Mouse (Mus musculus) ovary, postnatal 10 days (tissue): ENCODE data around the gene Cog4.

Experiments used
- DNase-seq: peaks from one replicate; pipeline ENCODE4 v3.0.0; 2022; ENCODE audit warnings: low spot score

The Cog4 gene

GRCm38 (mm10) chr8:110846405-110847170, at the start of gene Cog4, which contains the start of gene Sf3b3:
Cog4 (plus strand) TSS chr8:110846600.
Sf3b3 (minus strand) TSS chr8:110846787.
- peak; percentile 77 for DNase-seq

DNA sequence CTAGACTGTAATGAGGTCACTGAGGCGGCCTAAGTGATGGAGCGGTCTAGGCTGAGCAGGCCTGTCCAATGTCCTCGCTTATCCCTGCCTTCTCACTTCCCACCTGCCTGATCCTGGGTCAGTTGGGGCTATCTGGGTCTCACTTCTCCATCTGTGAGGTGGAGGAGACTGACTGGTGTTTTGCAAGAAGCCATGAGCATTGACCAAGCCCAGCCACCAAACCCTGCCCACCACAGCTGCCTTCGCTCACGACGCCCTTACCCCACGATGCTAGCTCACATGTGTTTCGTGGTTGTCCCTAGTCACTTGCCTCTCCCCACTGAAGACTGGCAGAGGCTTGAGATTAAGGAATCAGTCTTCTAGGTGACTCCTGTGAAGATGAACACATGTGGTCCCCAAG, 49.3 kb upstream of the Cog4 start:
- DNase-seq, result no peak

- DNase-seq, result no peak
These were observed 43.4 kb upstream of the Cog4 start for GRCm38 (mm10) chr8:110802988-110803387.

- no peak for DNase-seq
These were observed 42.5 kb upstream of the Cog4 start for GRCm38 (mm10) chr8:110803856-110804255.

GRCm38 (mm10) chr8:110804825-110805514, 41.4 kb upstream of the Cog4 start:
- DNase-seq, result no peak

DNA sequence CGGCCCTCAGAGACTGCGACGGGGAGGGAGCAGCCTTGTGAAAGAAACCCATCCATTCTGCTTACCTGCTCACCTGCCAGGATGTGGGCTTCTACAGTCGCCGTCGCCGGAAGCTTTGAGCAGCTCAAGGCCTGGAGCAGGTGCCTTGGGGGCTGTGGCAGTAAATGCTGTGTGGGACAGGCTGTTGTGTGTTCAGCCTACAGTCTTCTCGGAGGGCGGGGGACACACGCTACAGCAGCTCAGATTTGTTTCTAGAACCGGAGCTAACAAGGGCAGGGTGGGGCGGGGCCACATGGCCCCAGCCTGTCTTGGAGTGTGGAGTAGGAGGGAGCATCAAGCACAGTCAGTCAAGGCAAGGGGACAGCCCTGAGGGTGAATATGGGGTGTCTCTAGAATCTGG, 40.7 kb upstream of the Cog4 start, which contains the start of gene Il34:
Gene Il34 (minus strand): TSS at position 256 of the 400 bp plus-strand sequence.
- no peak for DNase-seq

DNA sequence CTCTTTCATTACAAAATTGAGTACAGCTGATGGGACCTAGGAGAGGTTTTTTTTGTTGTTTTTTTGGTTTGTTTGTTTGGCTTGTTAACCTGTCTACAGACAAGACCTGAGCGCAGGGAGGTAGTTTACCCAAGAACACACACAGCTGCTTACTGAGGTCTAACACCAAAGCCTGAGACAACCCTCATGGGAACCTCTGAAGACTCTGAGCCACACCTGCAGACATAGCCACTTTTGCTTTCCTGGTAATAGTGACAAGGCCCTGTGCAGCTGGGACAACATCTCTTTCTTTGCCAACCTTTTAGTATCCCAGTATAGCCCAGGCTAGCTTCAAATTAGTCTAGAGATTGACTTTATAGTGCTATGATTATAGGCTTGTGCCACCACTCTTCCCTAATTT, 40.3 kb upstream of the Cog4 start:
- no peak for DNase-seq

- no peak for DNase-seq
These were observed 37.6 kb upstream of the Cog4 start for GRCm38 (mm10) chr8:110808495-110809472.

DNA sequence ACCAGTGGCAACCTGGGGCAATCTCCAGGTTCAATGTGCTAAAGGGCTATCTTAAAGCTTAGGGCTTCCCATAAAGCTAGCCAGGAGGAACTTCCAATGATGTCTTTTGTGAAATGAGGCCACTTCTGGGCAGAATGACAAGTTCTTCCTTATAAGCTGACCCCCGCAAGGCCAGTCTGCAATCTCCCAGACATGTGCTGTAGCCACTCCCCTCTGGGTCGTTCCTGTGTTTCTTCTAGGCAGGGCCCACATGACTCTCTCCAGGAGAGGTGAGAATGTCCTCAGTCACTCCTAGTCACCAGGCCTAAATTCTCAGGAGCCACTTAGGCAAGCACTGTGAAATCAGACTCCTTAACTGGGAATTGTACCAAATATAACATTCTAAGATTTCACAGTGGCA, 36.6 kb upstream of the Cog4 start:
- no peak for DNase-seq

DNA sequence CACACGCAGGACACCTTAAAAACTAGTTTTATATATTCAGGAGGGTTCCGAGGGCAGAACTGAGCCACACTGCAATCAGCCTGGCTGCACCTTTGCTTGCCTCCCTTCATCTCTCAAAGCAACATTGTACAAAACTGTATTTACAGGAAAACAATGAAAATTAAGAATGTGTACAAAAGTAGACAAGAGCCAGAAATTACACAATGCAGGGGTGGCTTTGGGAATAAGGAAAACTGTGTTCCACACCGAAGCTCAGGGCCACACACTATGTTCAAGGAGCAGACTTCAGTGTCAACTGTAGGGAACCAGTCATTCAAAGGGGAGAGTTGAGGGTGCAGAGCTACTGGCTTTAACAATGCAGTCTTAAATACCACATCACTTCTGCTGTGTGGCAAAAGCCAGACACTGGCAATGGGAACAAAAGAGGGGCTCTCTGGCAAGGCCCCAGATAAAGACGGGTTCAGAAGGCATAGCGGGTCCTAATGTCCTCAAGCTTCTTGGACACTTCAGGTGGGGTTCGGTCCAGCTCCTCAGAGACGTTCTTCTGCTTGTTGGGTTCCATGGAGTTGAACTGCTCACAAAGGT, 35.8 kb upstream of the Cog4 start:
- DNase-seq, result no peak

- DNase-seq, result no peak
These were observed 35.3 kb upstream of the Cog4 start for GRCm38 (mm10) chr8:110811116-110811515.

- no peak for DNase-seq
These were observed 34.6 kb upstream of the Cog4 start for GRCm38 (mm10) chr8:110811793-110812192.

DNA sequence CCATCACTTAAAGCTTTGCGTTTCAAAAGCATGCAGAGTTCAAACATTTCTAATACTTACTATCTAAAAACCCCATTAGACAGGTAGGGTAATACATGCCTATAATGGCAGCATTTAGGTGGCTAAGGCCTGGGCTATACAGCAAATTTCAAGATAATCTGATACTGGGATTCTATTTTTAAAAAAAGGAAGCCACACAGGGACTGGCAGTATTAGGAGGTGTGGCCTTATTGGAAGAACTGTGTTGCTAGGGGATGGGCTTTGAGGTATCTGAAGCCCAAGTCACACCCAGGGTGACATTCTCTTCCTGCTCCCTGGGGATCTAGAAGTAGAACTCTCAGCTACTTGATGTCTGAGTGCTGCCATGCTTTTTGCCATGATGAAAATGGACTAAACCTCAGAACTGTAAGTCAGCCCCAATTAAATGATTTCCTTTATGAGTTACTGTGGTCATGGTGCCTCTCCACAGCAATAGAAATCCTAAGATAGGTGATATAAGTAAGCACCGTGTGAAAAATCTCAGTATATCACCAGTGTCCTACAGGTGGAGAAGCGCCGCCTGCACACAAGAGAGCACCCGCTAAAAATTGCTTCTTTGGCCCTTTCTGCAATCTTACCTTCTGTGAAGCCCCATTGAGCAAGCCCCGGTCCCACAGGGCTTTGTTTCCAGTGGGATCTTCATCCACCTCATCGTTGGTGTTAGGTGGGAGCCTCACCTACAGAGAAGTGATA, 33.9 kb upstream of the Cog4 start:
- DNase-seq, result no peak

DNA sequence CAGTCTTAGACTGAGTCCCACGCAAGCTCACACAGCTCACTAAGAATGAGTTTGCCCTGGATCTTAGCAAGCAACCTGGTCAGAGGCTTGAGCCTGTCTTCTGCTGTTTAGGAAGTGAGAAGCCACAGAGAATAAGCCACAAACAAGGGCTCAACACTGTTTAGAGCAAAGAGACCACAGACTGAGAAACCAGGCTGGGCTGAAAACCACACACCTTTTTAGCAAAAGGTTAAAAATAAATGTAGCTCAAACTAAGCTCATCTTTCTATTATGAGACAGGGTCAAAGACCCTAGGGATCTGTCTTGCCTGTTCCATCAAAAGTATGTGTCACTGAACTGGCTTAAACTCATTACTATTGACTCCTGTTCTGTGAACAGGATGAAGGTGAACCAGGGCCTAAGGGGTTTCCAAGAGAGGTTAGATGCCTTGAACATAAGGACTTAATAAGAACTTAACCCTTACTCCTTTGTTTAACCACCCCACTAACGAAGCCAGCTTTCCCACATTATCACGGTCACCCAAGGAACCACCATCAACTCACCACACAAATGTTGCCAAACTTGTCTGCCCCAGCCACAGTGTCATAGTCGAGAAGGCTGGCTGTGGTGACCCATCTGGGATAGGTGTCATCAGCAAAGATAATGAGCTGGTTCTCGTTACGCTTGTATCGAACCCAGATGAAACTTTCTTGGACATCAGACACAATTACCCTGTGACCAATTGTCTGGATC, 33.2 kb upstream of the Cog4 start:
- no peak for DNase-seq

DNA sequence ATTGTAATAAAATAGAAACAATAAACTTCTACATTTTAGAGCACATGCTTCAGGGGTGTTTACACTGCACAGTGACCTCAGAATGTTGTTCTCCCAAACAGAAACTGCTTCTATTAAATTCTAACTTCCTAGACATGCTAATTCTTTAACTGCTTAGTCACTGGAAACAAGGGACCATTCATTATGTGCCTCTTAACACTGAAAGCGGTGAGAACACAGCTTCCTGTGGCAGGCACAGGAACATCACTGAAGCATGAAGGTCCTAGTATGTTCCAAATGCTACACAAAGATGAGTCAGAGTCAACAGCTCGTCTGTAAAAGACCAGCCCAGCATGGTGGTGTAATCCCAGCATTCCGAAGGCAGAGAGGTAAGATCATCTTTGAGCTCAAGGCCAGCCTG, 31.1 kb upstream of the Cog4 start:
- no peak for DNase-seq

DNA sequence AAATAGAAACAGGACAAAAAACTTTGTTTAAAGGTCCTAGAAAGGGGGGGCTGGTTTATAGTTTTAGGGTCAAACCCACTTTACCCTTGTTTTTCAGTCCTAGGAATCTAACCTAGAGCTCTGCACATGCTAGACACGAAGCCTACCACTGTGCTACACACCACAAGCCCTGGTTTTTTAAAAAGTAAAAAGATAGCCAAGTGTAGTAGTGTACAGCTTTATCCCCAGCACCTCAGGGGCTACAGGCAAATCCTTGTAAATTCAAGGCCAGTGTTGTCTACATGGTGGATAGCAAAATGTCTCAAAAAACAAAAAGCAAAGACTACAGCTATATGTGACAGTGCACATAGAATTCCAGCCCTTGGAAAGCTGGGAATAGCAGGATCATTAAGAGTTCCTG, 29.4 kb upstream of the Cog4 start:
- no peak for DNase-seq

GRCm38 (mm10) chr8:110818593-110818992, 27.8 kb upstream of the Cog4 start:
- DNase-seq, result no peak

- DNase-seq, result no peak
These were observed 26.1 kb upstream of the Cog4 start for GRCm38 (mm10) chr8:110820257-110820656.

GRCm38 (mm10) chr8:110821960-110822359, 24.4 kb upstream of the Cog4 start:
- DNase-seq, result no peak

GRCm38 (mm10) chr8:110824861-110825260, 21.5 kb upstream of the Cog4 start:
- no peak for DNase-seq

- DNase-seq, result no peak
These were observed 17.9 kb upstream of the Cog4 start for GRCm38 (mm10) chr8:110828511-110828910.
